Mouse (Mus musculus): ENCODE data around the gene Ceacam2. TPM values are rescaled to one million over a fixed set of nuclear protein-coding genes. Genes with fewer than 3 reads are reported as not detected.
"Not testable (repeated sequence)": the region's sequence is repeated elsewhere in the genome, so short reads cannot be mapped to it uniquely, and the experiment has no call there.

Ceacam2 gene
- 0.08 TPM in 1 of 2 replicates, not detected in the other for polyA plus RNA-seq (2016; fragmentation: Nextera tagmentation; extraction: Ambion mirVana)

DNA sequence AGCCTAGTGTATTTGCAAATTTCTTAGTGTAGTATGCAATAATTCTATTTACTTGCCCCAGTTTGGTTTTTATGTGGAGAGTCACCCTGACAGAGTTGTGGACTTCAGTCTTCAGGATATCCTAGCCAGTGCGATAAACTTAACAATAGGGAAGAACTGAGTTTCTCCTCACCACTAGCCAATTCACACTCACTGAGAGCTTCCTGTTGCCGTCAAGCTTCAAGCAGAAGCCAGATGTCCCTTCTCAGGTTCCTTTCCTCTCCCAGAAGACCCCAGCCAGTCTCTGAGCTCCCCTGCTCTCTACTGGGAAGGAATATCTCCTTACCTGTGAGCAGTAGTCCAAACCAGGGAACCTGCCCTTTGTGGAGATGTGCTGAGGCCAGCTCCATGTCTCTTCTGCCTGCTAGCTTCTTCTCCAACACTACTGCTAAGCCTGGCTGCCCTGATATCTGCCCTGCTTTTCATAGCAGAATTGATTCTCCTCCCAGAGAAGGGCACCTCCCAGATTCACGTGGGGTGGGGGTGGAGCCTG, at the start of gene Ceacam2:
TSS of gene Ceacam2 (minus strand) at position 482 of the 532 bp plus-strand sequence.
- DNase-seq (ENCODE audit: low spot score); H3K36me3 ChIP-seq (replicated peaks); H3K4me1 ChIP-seq; H3K27ac ChIP-seq (replicated peaks); H3K4me3 ChIP-seq; H3K27me3 ChIP-seq (replicated peaks; ENCODE audit: low read depth, poor library complexity, severe bottlenecking); H3K9me3 ChIP-seq: not testable (repeated sequence)
- 69% methylated on average over 3 of the region's 3 CpGs for WGBS

- H3K9me3 ChIP-seq = peaks cover 2% of the 10 kb centered on the region; the same call in 1 of the 2 replicates
- no peak for DNase-seq (ENCODE audit: low spot score)
- H3K4me3 ChIP-seq = no peak overlapping the region
- no peaks in the 10 kb centered on the region for H3K4me1 ChIP-seq
- no peak overlapping the region for H3K27ac ChIP-seq (replicated peaks)
- H3K36me3 ChIP-seq (replicated peaks) = no peaks in the 10 kb centered on the region
- H3K27me3 ChIP-seq (replicated peaks; ENCODE audit: low read depth, poor library complexity, severe bottlenecking) = no peaks in the 10 kb centered on the region
- WGBS = 82% methylated on average over 9 of the region's 9 CpGs
These were observed 45.9 kb upstream of the Ceacam2 start for GRCm38 (mm10) chr7:25585351-25586204.

DNA sequence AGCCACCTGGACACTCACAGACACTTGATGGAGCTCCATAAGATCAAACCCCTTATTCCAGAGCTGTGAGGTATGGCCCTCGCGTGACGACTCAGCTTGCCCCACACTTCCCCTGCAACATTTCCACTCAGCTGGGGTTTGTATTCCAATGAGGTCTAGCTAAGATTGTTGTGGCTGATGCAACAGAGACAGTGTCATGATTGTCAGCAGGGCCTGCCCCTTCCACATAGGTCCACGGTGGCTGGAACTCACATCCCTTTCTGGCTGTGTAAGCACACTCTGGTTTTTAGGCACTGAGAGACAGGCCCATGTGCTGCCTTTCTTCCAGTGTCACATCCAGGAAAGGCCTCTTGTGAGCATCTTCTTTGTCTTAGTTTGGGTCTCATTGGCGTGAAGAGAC, 45.0 kb upstream of the Ceacam2 start:
- 94% methylated on average over 5 of the region's 5 CpGs for WGBS
- no peaks in the 10 kb centered on the region for H3K4me1 ChIP-seq
- no peak for DNase-seq (ENCODE audit: low spot score)
- no peak overlapping the region for H3K4me3 ChIP-seq
- peaks cover 2% of the 10 kb centered on the region; the same call in 1 of the 2 replicates for H3K9me3 ChIP-seq
- H3K36me3 ChIP-seq (replicated peaks) = no peaks in the 10 kb centered on the region
- H3K27me3 ChIP-seq (replicated peaks; ENCODE audit: low read depth, poor library complexity, severe bottlenecking) = no peaks in the 10 kb centered on the region
- H3K27ac ChIP-seq (replicated peaks) = no peak overlapping the region

DNA sequence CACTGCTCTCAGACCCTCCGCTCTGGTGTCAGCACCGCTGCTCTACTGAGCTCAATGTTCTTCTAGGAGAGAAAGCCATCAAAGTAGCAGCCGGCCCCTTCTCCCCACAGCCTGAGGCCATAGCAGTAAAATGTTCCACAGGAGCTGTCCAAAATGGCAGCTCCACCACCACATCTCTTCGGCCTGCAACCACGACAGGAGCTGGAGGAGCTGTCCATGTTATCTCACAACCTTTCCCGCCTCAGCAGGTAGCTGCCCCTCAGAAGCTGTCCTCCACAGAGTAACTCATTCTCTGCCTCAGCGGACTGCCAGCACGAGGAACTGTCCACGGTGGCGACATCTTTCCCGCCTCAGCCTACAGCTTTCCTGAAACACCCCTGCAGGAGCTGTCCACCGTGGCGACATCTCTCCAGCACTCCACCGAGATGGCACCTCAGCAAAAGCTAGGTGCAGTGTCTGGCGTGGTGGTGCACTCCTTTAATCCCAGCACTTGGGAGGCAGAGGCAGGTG, 42.7 kb upstream of the Ceacam2 start:
- WGBS = 86% methylated on average over 15 of the region's 15 CpGs
- no peaks in the 10 kb centered on the region for H3K4me1 ChIP-seq
- no peak for DNase-seq (ENCODE audit: low spot score)
- H3K9me3 ChIP-seq = peaks cover 2% of the 10 kb centered on the region; the same call in 1 of the 2 replicates
- no peaks in the 10 kb centered on the region for H3K36me3 ChIP-seq (replicated peaks)
- no peak overlapping the region for H3K27ac ChIP-seq (replicated peaks)
- no peak overlapping the region for H3K4me3 ChIP-seq
- no peaks in the 10 kb centered on the region for H3K27me3 ChIP-seq (replicated peaks; ENCODE audit: low read depth, poor library complexity, severe bottlenecking)

DNA sequence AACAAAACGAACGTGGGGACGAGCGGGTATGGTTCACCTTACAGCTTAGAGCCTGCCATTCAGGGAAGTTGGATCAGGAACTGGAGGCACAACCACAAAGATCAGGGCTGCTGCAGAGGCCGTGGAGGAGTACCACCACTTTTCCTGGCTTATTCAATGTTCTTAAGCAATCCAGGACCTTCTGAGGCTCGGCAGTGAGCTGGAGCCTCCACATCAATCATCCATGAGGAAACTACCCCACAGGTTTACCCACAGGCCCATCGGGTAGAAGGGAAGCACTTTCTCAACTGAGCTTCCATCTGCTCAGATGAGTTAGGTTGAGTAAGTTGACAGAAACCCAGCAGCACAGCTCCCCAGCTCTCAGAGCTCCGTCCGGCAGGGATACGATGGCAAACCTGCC, 39.8 kb upstream of the Ceacam2 start:
- no peak for DNase-seq (ENCODE audit: low spot score)
- peaks cover 9% of the 10 kb centered on the region for H3K4me1 ChIP-seq
- H3K27ac ChIP-seq (replicated peaks) = no peak overlapping the region
- WGBS = 88% methylated on average over 10 of the region's 10 CpGs
- no peaks in the 10 kb centered on the region for H3K36me3 ChIP-seq (replicated peaks)
- H3K9me3 ChIP-seq = peaks cover 2% of the 10 kb centered on the region; the same call in 1 of the 2 replicates
- peaks cover 7% of the 10 kb centered on the region for H3K27me3 ChIP-seq (replicated peaks; ENCODE audit: low read depth, poor library complexity, severe bottlenecking)
- no peak overlapping the region for H3K4me3 ChIP-seq

- H3K36me3 ChIP-seq (replicated peaks); H3K27ac ChIP-seq (replicated peaks); DNase-seq (ENCODE audit: low spot score); H3K9me3 ChIP-seq; H3K27me3 ChIP-seq (replicated peaks; ENCODE audit: low read depth, poor library complexity, severe bottlenecking); H3K4me1 ChIP-seq; H3K4me3 ChIP-seq: not testable (repeated sequence)
- 73% methylated on average over 14 of the region's 14 CpGs for WGBS
These were observed 37.3 kb upstream of the Ceacam2 start for GRCm38 (mm10) chr7:25576793-25577437.

GRCm38 (mm10) chr7:25576308-25576707, 36.7 kb upstream of the Ceacam2 start:
- H3K36me3 ChIP-seq (replicated peaks); H3K4me1 ChIP-seq; DNase-seq (ENCODE audit: low spot score); H3K4me3 ChIP-seq; H3K27ac ChIP-seq (replicated peaks); H3K9me3 ChIP-seq; H3K27me3 ChIP-seq (replicated peaks; ENCODE audit: low read depth, poor library complexity, severe bottlenecking): not testable (repeated sequence)
- WGBS = 35% methylated on average over 6 of the region's 6 CpGs

DNA sequence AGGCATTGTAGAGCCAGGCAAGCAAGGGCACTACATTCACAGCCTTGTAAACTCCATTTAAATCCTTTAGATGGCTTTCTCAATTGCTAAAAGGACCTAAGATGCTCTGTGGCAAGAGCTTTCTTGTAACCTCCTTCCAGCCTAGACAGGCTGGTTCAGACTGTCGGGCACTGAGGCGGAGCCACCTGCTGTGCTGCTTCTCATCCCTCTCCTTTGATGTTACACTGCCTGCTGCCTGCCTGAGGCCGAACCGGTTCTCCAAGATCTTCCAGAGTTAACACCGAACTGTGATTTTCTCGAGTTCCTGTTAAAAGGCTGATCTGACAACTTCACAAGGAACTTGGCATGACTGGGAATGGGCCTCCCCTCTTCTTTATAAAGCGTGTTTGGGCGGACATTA, 36.2 kb upstream of the Ceacam2 start:
- H3K27ac ChIP-seq (replicated peaks) = peak overlapping the region; percentile 72
- WGBS = 12% methylated on average over 8 of the region's 8 CpGs
- no peaks in the 10 kb centered on the region for H3K9me3 ChIP-seq
- no peaks in the 10 kb centered on the region for H3K36me3 ChIP-seq (replicated peaks)
- peak; percentile 38 for DNase-seq (ENCODE audit: low spot score)
- no peak overlapping the region for H3K4me3 ChIP-seq
- H3K4me1 ChIP-seq = peaks cover 9% of the 10 kb centered on the region
- H3K27me3 ChIP-seq (replicated peaks; ENCODE audit: low read depth, poor library complexity, severe bottlenecking) = peaks cover 7% of the 10 kb centered on the region

- peaks cover 9% of the 10 kb centered on the region for H3K4me1 ChIP-seq
- 74% methylated on average over 5 of the region's 5 CpGs for WGBS
- no peak for DNase-seq (ENCODE audit: low spot score)
- H3K9me3 ChIP-seq = no peaks in the 10 kb centered on the region
- no peak overlapping the region for H3K4me3 ChIP-seq
- peaks cover 7% of the 10 kb centered on the region for H3K27me3 ChIP-seq (replicated peaks; ENCODE audit: low read depth, poor library complexity, severe bottlenecking)
- peak overlapping the region; percentile 72 for H3K27ac ChIP-seq (replicated peaks)
- no peaks in the 10 kb centered on the region for H3K36me3 ChIP-seq (replicated peaks)
These were observed 35.4 kb upstream of the Ceacam2 start for GRCm38 (mm10) chr7:25575105-25575504.

GRCm38 (mm10) chr7:25573806-25574205, 34.1 kb upstream of the Ceacam2 start:
- not testable (repeated sequence) for H3K27ac ChIP-seq (replicated peaks); H3K4me3 ChIP-seq; H3K36me3 ChIP-seq (replicated peaks); H3K27me3 ChIP-seq (replicated peaks; ENCODE audit: low read depth, poor library complexity, severe bottlenecking); H3K4me1 ChIP-seq; H3K9me3 ChIP-seq; DNase-seq (ENCODE audit: low spot score)
- 82% methylated on average over 5 of the region's 5 CpGs for WGBS

DNA sequence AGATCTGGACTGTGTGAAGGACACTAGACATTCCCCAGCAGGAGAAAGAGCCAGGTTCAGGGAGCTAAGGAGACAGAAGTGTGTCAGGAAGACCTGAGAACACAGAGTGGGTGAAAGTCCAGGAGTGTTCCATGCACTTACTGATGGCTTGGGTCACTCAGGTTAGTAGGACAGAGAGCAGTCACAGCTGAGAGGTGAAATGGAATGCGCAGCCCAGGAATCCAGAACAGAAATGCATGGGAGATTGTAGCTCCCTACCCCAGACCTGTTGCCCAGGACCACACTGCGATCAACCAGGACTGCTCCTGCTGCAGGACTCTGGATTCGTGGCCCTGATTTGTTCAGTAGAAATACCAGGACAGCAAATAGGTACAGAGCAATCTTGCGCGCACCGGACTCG, 29.1 kb upstream of the Ceacam2 start:
- H3K27ac ChIP-seq (replicated peaks) = no peak overlapping the region
- H3K4me3 ChIP-seq = no peak overlapping the region
- no peak for DNase-seq (ENCODE audit: low spot score)
- WGBS = 97% methylated on average over 7 of the region's 7 CpGs
- H3K36me3 ChIP-seq (replicated peaks) = no peaks in the 10 kb centered on the region
- H3K4me1 ChIP-seq = no peaks in the 10 kb centered on the region
- peaks cover 10% of the 10 kb centered on the region; the same call in 1 of the 2 replicates for H3K9me3 ChIP-seq
- no peaks in the 10 kb centered on the region for H3K27me3 ChIP-seq (replicated peaks; ENCODE audit: low read depth, poor library complexity, severe bottlenecking)

- WGBS = 64% methylated on average over 8 of the region's 8 CpGs
- H3K4me3 ChIP-seq; H3K36me3 ChIP-seq (replicated peaks); DNase-seq (ENCODE audit: low spot score); H3K4me1 ChIP-seq; H3K27ac ChIP-seq (replicated peaks); H3K27me3 ChIP-seq (replicated peaks; ENCODE audit: low read depth, poor library complexity, severe bottlenecking); H3K9me3 ChIP-seq: not testable (repeated sequence)
These were observed 1.8 kb upstream of the Ceacam2 start for GRCm38 (mm10) chr7:25541464-25541863.
